Mouse (Mus musculus) liver, embryonic 14.5 days (tissue): ENCODE measurements at regions not wholly inside any gene's neighbourhood (a gene's known extent, or its start where the extent isn't known, plus 50 kb on each side); places are given as distances from the start of the nearest gene placed in this dataset.

Experiments used
- CTCF ChIP-seq: IDR thresholded peaks from 2 replicates; pipeline ENCODE4 v1.5.1; 2016; ENCODE audit warnings: antibody characterized with exemption, low read depth, control low read depth
- EP300 ChIP-seq: IDR thresholded peaks from 2 replicates; pipeline ENCODE4 v1.6.1; 2016; ENCODE audit warnings: antibody characterized with exemption, low read depth

DNA sequence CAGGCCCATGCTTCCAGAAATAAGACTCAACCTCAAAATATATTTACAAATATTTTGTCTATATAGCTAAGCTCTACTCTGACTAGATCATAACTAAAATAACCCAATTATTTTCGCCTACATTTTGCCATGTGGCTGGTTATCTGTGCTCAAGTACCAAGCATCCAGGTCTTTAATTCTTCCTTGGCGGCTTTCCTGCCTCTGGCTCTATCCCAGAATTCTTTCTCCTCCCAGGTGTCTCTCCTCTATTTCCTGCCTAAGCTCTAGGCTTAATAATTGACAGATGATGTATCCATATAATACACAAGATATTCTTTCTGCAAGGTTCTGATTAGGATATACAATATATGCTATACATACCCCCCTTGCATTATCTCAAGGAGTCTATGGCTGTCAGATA is 138.3 kb upstream of the Pou3f3 start:
- no peak for TF ChIP-seq CTCF
- TF ChIP-seq EP300, result no peak
